Mouse (Mus musculus) forebrain, embryonic 12.5 days (tissue): ENCODE results near the gene Cabs1. TPM values are rescaled to one million over a fixed set of nuclear protein-coding genes. Genes with fewer than 3 reads are reported as not detected.
A peak's percentile ranks its signal among the peaks of the same experiment; 100 is the strongest.

Experiments
- ATAC-seq: fragments of 200-750 bp; cut with Nextera tagmentation; 2 replicates; pipeline ENCODE4 v1.8.0; 2017; ENCODE audit warnings: moderate TSS enrichment; ENCODE audit not compliant: low FRiP score
- H3K27ac ChIP-seq: fragments of 300-500 bp; sonication (generic); 2 replicates; pipeline ENCODE4 v1.5.1; 2016; ENCODE audit warnings: mild to moderate bottlenecking
- H3K27me3 ChIP-seq: fragments of 300-500 bp; sonication (generic); 2 replicates; pipeline ENCODE4 v1.6.1; 2016; ENCODE audit warnings: mild to moderate bottlenecking
- H3K36me3 ChIP-seq: fragments of 300-500 bp; sonication (generic); replicated peaks from 2 replicates; pipeline ENCODE4 v1.6.1; 2016; ENCODE audit warnings: mild to moderate bottlenecking
- H3K4me1 ChIP-seq: fragments of 300-500 bp; sonication (generic); 2 replicates; pipeline ENCODE4 v1.6.1; 2016
- H3K4me2 ChIP-seq: fragments of 300-500 bp; sonication (generic); 2 replicates; pipeline ENCODE4 v1.6.1; 2016; ENCODE audit warnings: mild to moderate bottlenecking, moderate library complexity
- H3K4me3 ChIP-seq: fragments of 300-500 bp; sonication (generic); replicated peaks from 2 replicates; pipeline ENCODE4 v1.5.1; 2016; ENCODE audit warnings: mild to moderate bottlenecking
- H3K9ac ChIP-seq: fragments of 300-500 bp; sonication (generic); 2 replicates; pipeline ENCODE4 v1.6.1; 2016; ENCODE audit warnings: mild to moderate bottlenecking
- H3K9me3 ChIP-seq: fragments of 300-500 bp; sonication (generic); 2 replicates; pipeline ENCODE4 v1.6.1; 2016
- WGBS: fragments of 180-500 bp; shearing (Covaris S2); methylation state at CpG from one replicate; pipeline ENCODE4 v1.1.7; 2016; 5-methylcytosine and 5-hydroxymethylcytosine counted together
- polyA plus RNA-seq: library from polyadenylated mRNA; unstranded; fragments of >200 nt; fragmentation: Nextera tagmentation; extraction: Ambion mirVana; gene quantifications from 2 replicates; pipeline ENCODE4 v1.2.1, GENCODE M21; 2016

Gene Cabs1
- polyA plus RNA-seq: not detected in 2 replicates

GRCm38 (mm10) chr5:87979139-87979538 is at the start of gene Cabs1:
TSS of gene Cabs1 (plus strand) at chr5:87979439.
- no peak for ATAC-seq
- no peaks in the 10 kb centered on the region for H3K27me3 ChIP-seq
- no peak within 1 kb of the TSS for H3K9ac ChIP-seq
- whole genome bisulfite sequencing: 86% methylated on average over 3 of the region's 3 CpGs
- H3K36me3 ChIP-seq: no peaks in the 10 kb centered on the region
- H3K9me3 ChIP-seq: no peaks in the 10 kb centered on the region
- H3K4me3 ChIP-seq: no peak within 1 kb of the TSS
- H3K4me2 ChIP-seq: no peak within 1 kb of the TSS
- H3K4me1 ChIP-seq: no peaks in the 10 kb centered on the region
- H3K27ac ChIP-seq: no peak within 1 kb of the TSS

GRCm38 (mm10) chr5:87931603-87932002 is 47.6 kb upstream of the Cabs1 start:
- Histone ChIP-seq H3K4me1 (no peaks in the 10 kb centered on the region), H3K9me3 (no peaks in the 10 kb centered on the region), H3K4me3 (no peak overlapping the region), H3K9ac (no peak overlapping the region), H3K27ac (no peak overlapping the region), H3K27me3 (no peaks in the 10 kb centered on the region), H3K36me3 (no peaks in the 10 kb centered on the region), H3K4me2 (no peak overlapping the region)
- ATAC-seq: no peak
- 38% methylated on average over 1 of the region's 1 CpGs for WGBS

GRCm38 (mm10) chr5:87940752-87941151 is 38.5 kb upstream of the Cabs1 start:
- no peak for ATAC-seq
- Histone ChIP-seq H3K4me2 (no peak overlapping the region), H3K27me3 (no peaks in the 10 kb centered on the region), H3K4me3 (no peak overlapping the region), H3K4me1 (no peaks in the 10 kb centered on the region), H3K27ac (no peak overlapping the region), H3K36me3 (no peaks in the 10 kb centered on the region), H3K9me3 (no peaks in the 10 kb centered on the region), H3K9ac (no peak overlapping the region)
- 49% methylated on average over 3 of the region's 3 CpGs for WGBS

DNA sequence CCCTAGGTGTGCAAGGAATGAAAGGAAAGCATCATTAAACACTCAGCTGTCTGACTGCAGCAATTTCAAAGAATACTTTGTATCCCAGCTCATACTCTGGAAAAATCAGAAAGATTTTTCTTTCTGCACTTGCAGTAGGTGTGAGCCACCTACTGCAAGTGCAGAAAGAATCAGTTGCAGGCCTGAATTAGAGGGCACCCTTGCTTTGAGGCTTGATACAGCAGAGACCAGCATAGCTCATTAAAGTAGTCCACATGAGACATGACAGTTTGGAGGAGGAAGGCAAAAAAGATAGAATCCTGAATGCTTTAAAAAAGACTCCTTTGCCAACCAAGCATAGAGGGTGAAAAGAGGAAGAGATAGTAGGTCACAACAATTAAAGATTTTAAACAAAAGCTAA is 36.7 kb upstream of the Cabs1 start:
- Histone ChIP-seq H3K4me2 (no peak overlapping the region), H3K36me3 (no peaks in the 10 kb centered on the region), H3K9me3 (no peaks in the 10 kb centered on the region), H3K4me3 (no peak overlapping the region), H3K27ac (no peak overlapping the region), H3K4me1 (no peaks in the 10 kb centered on the region), H3K27me3 (no peaks in the 10 kb centered on the region), H3K9ac (no peak overlapping the region)
- ATAC-seq: no peak

DNA sequence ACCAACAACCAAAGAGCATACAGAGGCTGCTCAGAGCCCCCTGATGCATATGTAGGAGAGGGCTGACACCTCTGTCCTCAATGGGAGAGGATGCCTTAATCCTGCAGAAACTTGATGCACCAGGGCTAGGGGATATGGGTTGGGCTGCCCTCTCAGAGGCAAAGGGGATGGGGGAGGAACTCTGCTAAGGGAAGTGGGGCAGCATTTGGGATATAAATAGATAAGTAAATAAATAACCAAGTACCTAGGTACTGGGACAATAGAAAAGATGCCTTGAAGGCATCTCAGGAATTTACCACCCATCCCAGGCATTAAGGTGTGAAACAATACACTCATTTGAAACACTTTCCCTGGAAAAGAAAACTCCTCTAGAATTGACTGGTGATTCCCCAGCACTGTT is 27.4 kb upstream of the Cabs1 start:
- ATAC-seq: no peak
- Histone ChIP-seq H3K27ac (no peak overlapping the region), H3K4me2 (no peak overlapping the region)

GRCm38 (mm10) chr5:87969201-87969600 is 10.0 kb upstream of the Cabs1 start, which contains the start of the genes 2310003L06Rik and Gm28434:
TSS of gene 2310003L06Rik (plus strand) at chr5:87969459.
TSS of gene Gm28434 (plus strand) at chr5:87969517.
- Histone ChIP-seq H3K4me3 (no peak within 1 kb of the TSS), H3K9ac (no peak within 1 kb of the TSS), H3K4me2 (no peak within 1 kb of the TSS), H3K27me3 (no peaks in the 10 kb centered on the region), H3K4me1 (no peaks in the 10 kb centered on the region), H3K27ac (no peak within 1 kb of the TSS), H3K9me3 (no peaks in the 10 kb centered on the region), H3K36me3 (no peaks in the 10 kb centered on the region)
- 48% methylated on average over 2 of the region's 2 CpGs for WGBS
- ATAC-seq: no peak

More for the DNA sequence above, 27.4 kb upstream of the Cabs1 start:
- Histone ChIP-seq H3K9ac (no peak overlapping the region), H3K4me1 (no peaks in the 10 kb centered on the region), H3K36me3 (no peaks in the 10 kb centered on the region), H3K27me3 (no peaks in the 10 kb centered on the region), H3K9me3 (no peaks in the 10 kb centered on the region), H3K4me3 (no peak overlapping the region)

- no peaks in the 10 kb centered on the region for H3K27me3 ChIP-seq
- H3K4me1 ChIP-seq: no peaks in the 10 kb centered on the region
- no peak overlapping the region for H3K4me2 ChIP-seq
- no peak overlapping the region for H3K4me3 ChIP-seq
- WGBS: 57% methylated on average over 3 of the region's 3 CpGs
- H3K36me3 ChIP-seq: no peaks in the 10 kb centered on the region
- H3K27ac ChIP-seq: no peak overlapping the region
- ATAC-seq: peak; percentile 33; the same call in 1 of the 2 replicates
- no peaks in the 10 kb centered on the region for H3K9me3 ChIP-seq
- no peak overlapping the region for H3K9ac ChIP-seq
Measured at GRCm38 (mm10) chr5:87982468-87983214, 3.4 kb downstream of the Cabs1 start.

DNA sequence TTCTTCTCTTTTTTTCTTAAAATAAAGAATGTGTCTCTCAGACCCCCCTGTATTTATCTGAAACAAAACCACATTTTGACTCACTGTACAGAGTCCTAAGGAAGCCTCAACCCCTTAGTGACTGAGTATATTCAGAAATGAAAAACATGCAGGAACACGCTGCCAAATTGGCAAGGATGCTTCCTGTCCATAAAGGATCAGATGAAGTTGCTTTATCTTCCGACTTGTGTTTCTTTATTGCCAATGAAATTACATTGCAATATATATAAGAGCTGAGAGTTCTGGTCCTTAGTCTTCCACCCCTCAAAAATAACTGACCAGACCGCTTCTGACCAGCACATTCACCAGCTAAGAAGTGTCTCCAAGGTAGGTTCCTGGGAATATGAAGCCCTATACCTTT is 23.0 kb downstream of the Cabs1 start, which contains the start of gene Smr3a:
TSS of gene Smr3a (plus strand) at position 301 of the 400 bp plus-strand sequence.
- Histone ChIP-seq H3K9ac (no peak within 1 kb of the TSS), H3K27me3 (no peaks in the 10 kb centered on the region), H3K4me3 (no peak within 1 kb of the TSS), H3K9me3 (no peaks in the 10 kb centered on the region), H3K27ac (no peak within 1 kb of the TSS), H3K4me1 (no peaks in the 10 kb centered on the region), H3K36me3 (no peaks in the 10 kb centered on the region), H3K4me2 (no peak within 1 kb of the TSS)
- no peak for ATAC-seq
- 91% methylated on average over 3 of the region's 3 CpGs for WGBS

DNA sequence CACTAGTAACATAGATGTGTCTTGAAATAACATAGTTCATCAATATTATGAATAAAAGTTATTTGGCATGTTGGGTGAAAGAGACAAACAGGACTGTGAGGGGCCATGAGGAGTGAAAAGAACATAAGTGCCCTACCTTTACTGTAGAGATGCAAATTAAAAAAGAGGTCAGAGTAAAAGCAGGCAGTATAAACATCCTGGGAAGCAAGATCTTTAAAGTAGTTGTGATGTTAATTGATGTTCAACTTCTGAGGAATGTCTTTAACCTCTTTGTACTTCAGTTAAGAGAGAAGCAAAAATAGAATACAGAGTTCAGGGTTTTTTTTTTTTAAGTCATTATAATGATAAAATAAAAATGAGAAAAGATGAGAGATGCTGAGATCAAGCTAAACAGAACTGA is 26.0 kb downstream of the Cabs1 start:
- no peaks in the 10 kb centered on the region for H3K4me1 ChIP-seq

More for the DNA sequence above, 26.0 kb downstream of the Cabs1 start:
- Histone ChIP-seq H3K4me3 (no peak overlapping the region), H3K9me3 (no peaks in the 10 kb centered on the region), H3K27ac (no peak overlapping the region), H3K27me3 (no peaks in the 10 kb centered on the region), H3K36me3 (no peaks in the 10 kb centered on the region), H3K9ac (no peak overlapping the region), H3K4me2 (no peak overlapping the region)
- ATAC-seq: no peak

Other genes starting within 250 kb of the Cabs1 start
- gene Csn1s2a, start 204.9 kb upstream of the Cabs1 start, polyA plus RNA-seq: not detected in 2 replicates
- not detected in 2 replicates for gene Csn1s2b, start 171.4 kb upstream of the Cabs1 start, polyA plus RNA-seq
- not detected in 2 replicates for gene Prr27, start 153.8 kb upstream of the Cabs1 start, polyA plus RNA-seq
- gene Odam, start 94.4 kb upstream of the Cabs1 start, polyA plus RNA-seq: not detected in 2 replicates
- not detected in 2 replicates for gene Csn3, start 53.9 kb upstream of the Cabs1 start, polyA plus RNA-seq
- gene 2310003L06Rik, start 10.0 kb upstream of the Cabs1 start, polyA plus RNA-seq: not detected in 2 replicates
- gene Gm28434, start 9.9 kb upstream of the Cabs1 start, polyA plus RNA-seq: not detected in 2 replicates
- gene Smr3a, start 23.1 kb downstream of the Cabs1 start, polyA plus RNA-seq: not detected in 2 replicates
- not detected in 2 replicates for gene Smr2, start 107.1 kb downstream of the Cabs1 start, polyA plus RNA-seq
- not detected in 2 replicates for gene Gm11116, start 132.1 kb downstream of the Cabs1 start, polyA plus RNA-seq
- not detected in 2 replicates for gene Gm11115, start 174.7 kb downstream of the Cabs1 start, polyA plus RNA-seq